Mouse (Mus musculus): ENCODE data around the gene Pkp3. TPM values are rescaled to one million over a fixed set of nuclear protein-coding genes. Genes with fewer than 3 reads are reported as not detected.
A peak's percentile ranks its signal among the peaks of the same experiment; 100 is the strongest.

Pkp3 gene
- polyA plus RNA-seq, 1 experiment from 2014 or later: 14.4 TPM

GRCm38 (mm10) chr7:141039386-141040107 lies 38.5 kb upstream of the Pkp3 start:
- ATAC-seq (no peak), DNase-seq (ENCODE audit: low spot score) (no peak)
- Histone ChIP-seq H3K27me3 (replicated peaks; ENCODE audit: insufficient read depth, low read length) (no peaks in the 10 kb centered on the region), H3K27ac (ENCODE audit: low read length) (no peak overlapping the region), H3K9me3 (ENCODE audit: low read length) (no peaks in the 10 kb centered on the region), H3K36me3 (ENCODE audit: insufficient read depth, low read length) (no peaks in the 10 kb centered on the region), H3K4me2 (replicated peaks; ENCODE audit: low read depth, low read length) (no peak overlapping the region), H3K9ac (replicated peaks; ENCODE audit: low read depth) (no peak overlapping the region), H3K4me3 (ENCODE audit: low read depth, low read length) (no peak overlapping the region), H3K4me1 (ENCODE audit: insufficient read depth, low read depth, low read length) (no peaks in the 10 kb centered on the region)
- no peak for TF ChIP-seq CTCF (IDR thresholded peaks at IDR 0.05)
- TF ChIP-seq EP300 (IDR thresholded peaks at IDR 0.05): no peak
- 91% methylated on average over 4 of the region's 4 CpGs for WGBS

DNA sequence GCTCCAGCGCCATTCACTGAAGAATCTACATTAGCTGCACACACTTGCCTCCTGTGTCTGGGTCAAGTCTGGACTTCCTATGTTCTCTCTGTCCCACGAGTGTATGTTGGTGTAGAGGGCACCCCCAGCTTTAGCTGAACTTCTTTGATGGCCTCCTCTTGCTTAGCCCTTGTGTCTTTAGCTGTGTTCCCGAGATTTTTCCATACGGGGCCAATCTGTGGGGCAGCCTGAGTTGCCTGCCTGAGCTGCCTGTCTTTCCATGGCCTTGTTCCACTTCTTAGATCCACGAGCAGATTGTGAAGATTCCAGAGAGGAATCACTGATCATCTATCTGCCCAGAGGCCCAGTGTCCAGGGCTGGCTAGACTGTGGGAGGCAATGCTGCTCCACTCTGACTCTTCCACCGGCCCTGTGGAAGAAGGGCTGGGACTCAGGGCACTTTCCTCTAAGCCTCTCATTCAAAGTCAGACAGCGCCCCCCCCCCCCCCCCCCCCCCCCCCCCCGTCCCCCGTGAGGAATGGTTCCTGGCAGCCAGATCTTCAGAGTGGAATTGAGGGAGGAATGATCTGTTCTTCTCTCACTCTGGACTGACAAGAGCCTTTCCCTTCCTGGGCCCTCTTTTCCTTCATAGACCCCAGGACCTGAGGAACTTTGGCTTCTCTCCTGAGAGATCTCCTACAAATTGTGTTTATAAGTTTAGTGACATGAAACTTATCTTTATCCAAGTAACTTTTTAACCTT lies 37.0 kb upstream of the Pkp3 start:
- Histone ChIP-seq H3K4me2 (replicated peaks; ENCODE audit: low read depth, low read length) (no peak overlapping the region), H3K9me3 (ENCODE audit: low read length) (no peaks in the 10 kb centered on the region), H3K9ac (replicated peaks; ENCODE audit: low read depth) (0 out of 2 replicates have a peak overlapping the region, but pooled peaks have one; percentile 8), H3K4me3 (ENCODE audit: low read depth, low read length) (no peak overlapping the region), H3K27me3 (replicated peaks; ENCODE audit: insufficient read depth, low read length) (no peaks in the 10 kb centered on the region), H3K27ac (ENCODE audit: low read length) (peak overlapping the region; percentile 89), H3K36me3 (ENCODE audit: insufficient read depth, low read length) (no peaks in the 10 kb centered on the region), H3K4me1 (ENCODE audit: insufficient read depth, low read depth, low read length) (no peaks in the 10 kb centered on the region)
- 33% methylated on average over 7 of the region's 9 CpGs for WGBS
- DNase-seq (ENCODE audit: low spot score) (peak; percentile 75), ATAC-seq (peak; percentile 57)
- TF ChIP-seq EP300 (IDR thresholded peaks at IDR 0.05): no peak
- no peak for TF ChIP-seq CTCF (IDR thresholded peaks at IDR 0.05)

DNA sequence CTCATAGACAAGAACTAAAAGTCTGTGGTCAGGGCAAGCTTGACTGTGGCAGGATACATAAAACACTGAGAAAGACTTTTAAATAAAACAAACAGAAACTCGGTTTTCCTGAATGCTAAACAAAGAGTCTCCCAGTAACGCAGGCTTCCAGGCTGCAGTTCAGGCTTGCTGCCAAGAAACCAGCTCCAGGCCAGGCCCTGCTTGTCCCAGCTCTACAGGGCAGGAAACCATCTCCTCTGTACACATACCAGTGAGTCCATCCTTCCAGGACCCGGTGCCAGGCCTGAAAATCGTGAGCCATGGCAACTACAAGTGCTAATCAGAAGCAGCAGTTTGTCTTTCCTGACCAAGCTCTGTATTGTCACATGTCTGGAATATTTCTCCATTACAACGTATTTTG lies 36.4 kb upstream of the Pkp3 start:
- DNase-seq (ENCODE audit: low spot score) (peak; percentile 94), ATAC-seq (peak; percentile 95)
- Histone ChIP-seq H3K4me1 (ENCODE audit: insufficient read depth, low read depth, low read length) (no peaks in the 10 kb centered on the region), H3K27ac (ENCODE audit: low read length) (peak overlapping the region; percentile 89), H3K9ac (replicated peaks; ENCODE audit: low read depth) (no peak overlapping the region), H3K27me3 (replicated peaks; ENCODE audit: insufficient read depth, low read length) (no peaks in the 10 kb centered on the region), H3K4me2 (replicated peaks; ENCODE audit: low read depth, low read length) (no peak overlapping the region), H3K36me3 (ENCODE audit: insufficient read depth, low read length) (no peaks in the 10 kb centered on the region), H3K9me3 (ENCODE audit: low read length) (no peaks in the 10 kb centered on the region), H3K4me3 (ENCODE audit: low read depth, low read length) (no peak overlapping the region)
- WGBS: 4% methylated on average over 5 of the region's 5 CpGs
- TF ChIP-seq CTCF (IDR thresholded peaks at IDR 0.05): no peak
- TF ChIP-seq EP300 (IDR thresholded peaks at IDR 0.05): peak; percentile 64; the same call in 1 of the 2 replicates

DNA sequence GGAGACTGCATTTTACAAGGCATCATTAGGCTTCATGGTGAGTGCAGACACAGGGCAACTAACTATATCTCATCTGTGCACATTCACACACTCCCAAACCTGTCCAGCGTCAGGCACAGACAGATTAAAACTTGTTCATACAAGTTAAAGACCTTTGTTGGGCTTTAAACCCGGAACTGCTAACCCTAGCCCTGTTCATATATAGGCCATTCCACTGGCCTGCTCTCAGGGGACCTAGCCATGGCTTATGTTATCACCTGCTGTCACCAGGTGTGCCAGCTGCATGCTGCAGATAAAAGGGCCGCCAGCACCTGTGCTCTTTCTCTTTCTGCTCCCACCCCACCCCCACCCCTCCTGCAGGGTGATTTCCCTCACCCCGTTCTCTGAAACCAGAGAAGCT lies 35.5 kb upstream of the Pkp3 start:
- H3K27me3 ChIP-seq (replicated peaks; ENCODE audit: insufficient read depth, low read length): no peaks in the 10 kb centered on the region
- no peak overlapping the region for H3K27ac ChIP-seq (ENCODE audit: low read length)
- H3K9ac ChIP-seq (replicated peaks; ENCODE audit: low read depth): no peak overlapping the region
- H3K4me3 ChIP-seq (ENCODE audit: low read depth, low read length): no peak overlapping the region
- no peaks in the 10 kb centered on the region; the same call in 1 of the 2 replicates for H3K4me1 ChIP-seq (ENCODE audit: insufficient read depth, low read depth, low read length)
- no peaks in the 10 kb centered on the region for H3K36me3 ChIP-seq (ENCODE audit: insufficient read depth, low read length)
- TF ChIP-seq CTCF (IDR thresholded peaks at IDR 0.05): no peak
- no peak overlapping the region for H3K4me2 ChIP-seq (replicated peaks; ENCODE audit: low read depth, low read length)
- WGBS: 57% methylated on average over 4 of the region's 4 CpGs
- no peak for ATAC-seq
- no peak for DNase-seq (ENCODE audit: low spot score)
- H3K9me3 ChIP-seq (ENCODE audit: low read length): no peaks in the 10 kb centered on the region

DNA sequence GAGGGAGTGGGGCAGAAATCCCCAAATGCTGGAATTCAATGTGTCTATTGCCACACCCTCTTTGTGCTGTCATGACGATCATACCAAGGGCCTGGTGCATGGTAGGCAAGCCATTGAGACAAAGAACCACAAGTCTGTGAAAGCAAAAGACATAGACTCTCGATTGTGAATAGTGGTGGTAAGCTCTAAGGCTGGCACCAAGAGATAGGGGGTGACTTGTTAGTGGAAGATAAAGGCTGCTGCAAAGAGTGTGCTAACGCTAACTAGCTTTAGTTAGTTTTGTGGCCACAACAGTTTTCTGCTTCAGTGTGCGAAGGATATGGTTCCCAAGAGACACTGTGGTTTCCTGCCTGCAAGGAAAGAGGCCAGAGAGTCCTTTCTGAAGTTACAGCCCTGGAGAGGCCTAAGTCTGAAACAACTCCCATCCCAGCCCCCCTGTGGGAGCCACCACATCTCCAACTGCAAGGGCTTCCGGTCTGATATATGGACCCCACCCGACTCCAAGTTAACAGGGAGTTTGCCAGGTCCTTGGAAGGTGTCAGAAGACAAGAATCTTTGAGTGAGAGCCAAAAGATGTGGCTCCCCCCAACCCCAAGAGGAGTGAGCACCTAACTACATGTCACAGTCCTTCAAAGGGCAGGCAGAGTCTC lies 31.0 kb upstream of the Pkp3 start:
- Histone ChIP-seq H3K4me2 (replicated peaks; ENCODE audit: low read depth, low read length) (peak overlapping the region; percentile 68; the same call in 1 of the 2 replicates), H3K4me1 (ENCODE audit: insufficient read depth, low read depth, low read length) (peaks cover 3% of the 10 kb centered on the region; the same call in 1 of the 2 replicates), H3K9me3 (ENCODE audit: low read length) (no peaks in the 10 kb centered on the region), H3K27ac (ENCODE audit: low read length) (peak overlapping the region; percentile 93), H3K27me3 (replicated peaks; ENCODE audit: insufficient read depth, low read length) (no peaks in the 10 kb centered on the region), H3K4me3 (ENCODE audit: low read depth, low read length) (no peak overlapping the region), H3K9ac (replicated peaks; ENCODE audit: low read depth) (no peak overlapping the region), H3K36me3 (ENCODE audit: insufficient read depth, low read length) (no peaks in the 10 kb centered on the region)
- 56% methylated on average over 6 of the region's 6 CpGs for WGBS
- peak; percentile 55; the same call in 1 of the 2 replicates for TF ChIP-seq EP300 (IDR thresholded peaks at IDR 0.05)
- TF ChIP-seq CTCF (IDR thresholded peaks at IDR 0.05): peak; percentile 25
- peak; percentile 22 for ATAC-seq
- peak; percentile 68 for DNase-seq (ENCODE audit: low spot score)
